Mouse (Mus musculus) stomach, embryonic 14.5 days (tissue): ENCODE data around the gene Hdac1. TPM values are rescaled to one million over a fixed set of nuclear protein-coding genes. Genes with fewer than 3 reads are reported as not detected.

Source experiments
- microRNA-seq: library from miRNA; unstranded; fragments of <30 nt; microRNA quantifications from one replicate; pipeline ENCODE4, GENCODE M21; 2016
- polyA plus RNA-seq: library from polyadenylated mRNA; unstranded; fragments of >200 nt; fragmentation: Nextera tagmentation; extraction: Ambion mirVana; gene quantifications from 2 replicates; pipeline ENCODE4 v1.2.1, GENCODE M21; 2014

Gene Hdac1
- polyA plus RNA-seq, 1 experiment from 2014 or later: 217 TPM

Small RNA genes lying within 50 kb of the gene (microRNA-seq; reads per million reads assigned to microRNA genes)
- not detected for gene Mir8119

Other genes with a start within 250 kb of the Hdac1 start
- 329 and 348 TPM in 2 replicates for gene Rbbp4, start 207.3 kb downstream of the Hdac1 start, polyA plus RNA-seq
- 46.7 and 52.2 TPM in 2 replicates for gene Zbtb8os, start 207.0 kb downstream of the Hdac1 start, polyA plus RNA-seq
- gene Zbtb8a, start 164.6 kb downstream of the Hdac1 start, polyA plus RNA-seq: 14.1 and 14.8 TPM in 2 replicates
- gene Zbtb8b, start 101.9 kb downstream of the Hdac1 start, polyA plus RNA-seq: 1.1 and 2.2 TPM in 2 replicates
- 25.6 and 25.7 TPM in 2 replicates for gene Bsdc1, start 81.1 kb downstream of the Hdac1 start, polyA plus RNA-seq
- gene Tssk3, start 51.7 kb downstream of the Hdac1 start, polyA plus RNA-seq: not detected in 2 replicates
- not detected in 2 replicates for gene Fam229a, start 51.5 kb downstream of the Hdac1 start, polyA plus RNA-seq
- 616 and 618 TPM in 2 replicates for gene Marcksl1, start 29.1 kb downstream of the Hdac1 start, polyA plus RNA-seq
- 7.5 and 9.5 TPM in 2 replicates for gene Lck, start 30.9 kb upstream of the Hdac1 start, polyA plus RNA-seq
- 2.9 and 3.7 TPM in 2 replicates for gene Fam167b, start 35.8 kb upstream of the Hdac1 start, polyA plus RNA-seq
- gene Eif3i, start 57.9 kb upstream of the Hdac1 start, polyA plus RNA-seq: 316 TPM in 2 replicates
- 206 and 226 TPM in 2 replicates for gene Tmem234, start 58.0 kb upstream of the Hdac1 start, polyA plus RNA-seq
- gene Dcdc2b, start 71.5 kb upstream of the Hdac1 start, polyA plus RNA-seq: 2.8 and 3.8 TPM in 2 replicates
- 26.2 and 26.9 TPM in 2 replicates for gene Iqcc, start 76.4 kb upstream of the Hdac1 start, polyA plus RNA-seq
- gene Ccdc28b, start 81.2 kb upstream of the Hdac1 start, polyA plus RNA-seq: 52.9 and 56.1 TPM in 2 replicates
- gene Txlna, start 98.4 kb upstream of the Hdac1 start, polyA plus RNA-seq: 91.9 and 94.4 TPM in 2 replicates
- 12.0 and 14.4 TPM in 2 replicates for gene Kpna6, start 130.1 kb upstream of the Hdac1 start, polyA plus RNA-seq
- 27.6 and 27.7 TPM in 2 replicates for gene Tmem39b, start 154.1 kb upstream of the Hdac1 start, polyA plus RNA-seq
- 95.5 and 103 TPM in 2 replicates for gene Khdrbs1, start 199.6 kb upstream of the Hdac1 start, polyA plus RNA-seq